Mouse (Mus musculus) inflammation-experienced regulatory T-cells, adult 6 months (primary cell): ENCODE data around the gene Srpk3. TPM values are rescaled to one million over a fixed set of nuclear protein-coding genes. Genes with fewer than 3 reads are reported as not detected.

Experiments used
- ATAC-seq: one replicate; pipeline ENCODE4 v1.8.0; 2017
- polyA plus RNA-seq, 3 experiments: library from polyadenylated mRNA; unstranded; fragments of 100-300 nt; shearing (Covaris generic); gene quantifications; one replicate each; pipeline ENCODE4 v1.2.1; 2017

Srpk3 gene
- polyA plus RNA-seq, 3 experiments from 2014 or later: 0.35 to 1.1 (median 0.59) TPM

GRCm38 (mm10) chrX:73805814-73806213, 31.6 kb downstream of the Srpk3 start:
- ATAC-seq: no peak

- ATAC-seq: no peak
Measured at GRCm38 (mm10) chrX:73815072-73815471, 40.9 kb downstream of the Srpk3 start.

GRCm38 (mm10) chrX:73816596-73817314, 42.5 kb downstream of the Srpk3 start:
- ATAC-seq: no peak

- ATAC-seq: no peak
Measured at GRCm38 (mm10) chrX:73823747-73824146, 49.5 kb downstream of the Srpk3 start.

GRCm38 (mm10) chrX:73824185-73825151, 50.3 kb downstream of the Srpk3 start, which contains the start of gene Pdzd4:
Gene Pdzd4, minus strand, starts transcription at chrX:73824969.
- no peak for ATAC-seq

Other genes starting within 250 kb of the Srpk3 start
- gene Dusp9, start 135.0 kb upstream of the Srpk3 start, polyA plus RNA-seq: under 1 TPM in 1 of 3 experiments, not detected in 2; 0.34 TPM
- 1 to 10 TPM in 2 of 3 experiments, under 1 TPM in 1; 0.48 to 4.1 (median 2.3) TPM for gene Pnck, start 114.3 kb upstream of the Srpk3 start, polyA plus RNA-seq
- gene Slc6a8, start 101.3 kb upstream of the Srpk3 start, polyA plus RNA-seq: 1 to 10 TPM in 1 of 3 experiments, under 1 TPM in 2; 0.82 to 1.2 (median 0.86) TPM
- 100 to 1,000 TPM; 275 to 325 (median 313) TPM for gene Bcap31, start 58.2 kb upstream of the Srpk3 start, polyA plus RNA-seq
- 10 to 100 TPM; 22.9 to 35.1 (median 34.0) TPM for gene Abcd1, start 57.8 kb upstream of the Srpk3 start, polyA plus RNA-seq
- not detected for gene Plxnb3, start 17.3 kb upstream of the Srpk3 start, polyA plus RNA-seq
- gene Idh3g, start 12.5 kb downstream of the Srpk3 start, polyA plus RNA-seq: 100 to 1,000 TPM; 135 to 184 (median 143) TPM
- 100 to 1,000 TPM; 206 to 265 (median 243) TPM for gene Ssr4, start 12.6 kb downstream of the Srpk3 start, polyA plus RNA-seq
- under 1 TPM; 0.15 to 0.24 (median 0.15) TPM for gene Pdzd4, start 50.6 kb downstream of the Srpk3 start, polyA plus RNA-seq
- gene Avpr2, start 117.7 kb downstream of the Srpk3 start, polyA plus RNA-seq: 1 to 10 TPM; 1.5 to 3.2 (median 2.7) TPM
- gene L1cam, start 121.7 kb downstream of the Srpk3 start, polyA plus RNA-seq: 10 to 100 TPM in 1 of 3 experiments, 1 to 10 TPM in 2; 5.6 to 21.3 (median 9.7) TPM
- 100 to 1,000 TPM; 114 to 148 (median 147) TPM for gene Arhgap4, start 147.5 kb downstream of the Srpk3 start, polyA plus RNA-seq
- gene Naa10, start 147.5 kb downstream of the Srpk3 start, polyA plus RNA-seq: 100 to 1,000 TPM; 173 to 214 (median 188) TPM
- gene Renbp, start 156.4 kb downstream of the Srpk3 start, polyA plus RNA-seq: 10 to 100 TPM in 1 of 3 experiments, 1 to 10 TPM in 2; 4.2 to 10.0 (median 6.5) TPM
- gene Hcfc1, start 192.0 kb downstream of the Srpk3 start, polyA plus RNA-seq: 10 to 100 TPM; 35.4 to 39.1 (median 37.1) TPM
- 10 to 100 TPM; 21.3 to 32.3 (median 27.2) TPM for gene Irak1, start 249.5 kb downstream of the Srpk3 start, polyA plus RNA-seq